Mouse (Mus musculus) neural tube, embryonic 13.5 days (tissue): ENCODE data around the gene Prrg1. TPM values are rescaled to one million over a fixed set of nuclear protein-coding genes. Genes with fewer than 3 reads are reported as not detected.

Source experiments
- ATAC-seq: fragments of 200-750 bp; cut with Nextera tagmentation; 2 replicates; pipeline ENCODE4 v1.8.0; 2017; ENCODE audit warnings: low read depth, mild to moderate bottlenecking, moderate TSS enrichment, moderate library complexity
- H3K27ac ChIP-seq: fragments of 300-500 bp; sonication (generic); replicated peaks from 2 replicates; pipeline ENCODE4 v1.5.1; 2015; ENCODE audit warnings: moderate library complexity, mild to moderate bottlenecking, inconsistent platforms
- H3K27me3 ChIP-seq: fragments of 300-500 bp; sonication (generic); 2 replicates; pipeline ENCODE4 v1.6.1; 2015; ENCODE audit warnings: mild to moderate bottlenecking, inconsistent platforms
- H3K36me3 ChIP-seq: fragments of 300-500 bp; sonication (generic); 2 replicates; pipeline ENCODE4 v1.6.1; 2015; ENCODE audit warnings: mild to moderate bottlenecking, inconsistent platforms
- H3K4me1 ChIP-seq: fragments of 300-500 bp; sonication (generic); replicated peaks from 2 replicates; pipeline ENCODE4 v1.6.1; 2015; ENCODE audit warnings: inconsistent platforms
- H3K4me2 ChIP-seq: fragments of 300-500 bp; sonication (generic); 2 replicates; pipeline ENCODE4 v1.6.1; 2015; ENCODE audit warnings: inconsistent platforms, mild to moderate bottlenecking, moderate library complexity
- H3K4me3 ChIP-seq: fragments of 300-500 bp; sonication (generic); 2 replicates; pipeline ENCODE4 v1.5.1; 2015; ENCODE audit warnings: mild to moderate bottlenecking, inconsistent platforms
- H3K9ac ChIP-seq: fragments of 300-500 bp; sonication (generic); 2 replicates; pipeline ENCODE4 v1.6.1; 2015; ENCODE audit warnings: moderate library complexity, mild to moderate bottlenecking, inconsistent platforms
- H3K9me3 ChIP-seq: fragments of 300-500 bp; sonication (generic); 2 replicates; pipeline ENCODE4 v1.6.1; 2016; ENCODE audit warnings: inconsistent platforms
- WGBS: fragments of 180-500 bp; shearing (Covaris S2); methylation state at CpG from one replicate; pipeline ENCODE4 v1.1.7; 2015; 5-methylcytosine and 5-hydroxymethylcytosine counted together
- polyA plus RNA-seq: library from polyadenylated mRNA; unstranded; fragments of >200 nt; fragmentation: Nextera tagmentation; extraction: Ambion mirVana; gene quantifications from 2 replicates; pipeline ENCODE4 v1.2.1, GENCODE M21; 2015

The Prrg1 gene
- 6.0 and 7.0 TPM in 2 replicates for polyA plus RNA-seq

GRCm38 (mm10) chrX:78583202-78584004, at the start of gene Prrg1:
Gene Prrg1 (minus strand): TSS chrX:78583896.
- WGBS: 17% methylated on average over 32 of the region's 36 CpGs

GRCm38 (mm10) chrX:78605814-78606213, 22.1 kb upstream of the Prrg1 start:
- H3K36me3 ChIP-seq: no peaks in the 10 kb centered on the region
- no peaks in the 10 kb centered on the region for H3K9me3 ChIP-seq
- no peak overlapping the region for H3K4me2 ChIP-seq
- no peak overlapping the region for H3K27ac ChIP-seq
- 76% methylated on average over 2 of the region's 2 CpGs for WGBS
- no peak for ATAC-seq
- H3K9ac ChIP-seq: no peak overlapping the region
- no peaks in the 10 kb centered on the region for H3K4me1 ChIP-seq
- H3K27me3 ChIP-seq: no peaks in the 10 kb centered on the region
- H3K4me3 ChIP-seq: no peak overlapping the region

More at GRCm38 (mm10) chrX:78583202-78584004, at the start of gene Prrg1:
- peak within 1 kb of the TSS; percentile 64 for H3K9ac ChIP-seq
- ATAC-seq: peak; percentile 99
- no peaks in the 10 kb centered on the region for H3K4me1 ChIP-seq
- H3K4me2 ChIP-seq: peak within 1 kb of the TSS; percentile 54
- no peaks in the 10 kb centered on the region for H3K9me3 ChIP-seq
- peak within 1 kb of the TSS; percentile 51 for H3K4me3 ChIP-seq
- H3K36me3 ChIP-seq: no peaks in the 10 kb centered on the region
- peak within 1 kb of the TSS; percentile 81 for H3K27ac ChIP-seq
- no peaks in the 10 kb centered on the region for H3K27me3 ChIP-seq

GRCm38 (mm10) chrX:78593138-78593537, 9.4 kb upstream of the Prrg1 start:
- no peaks in the 10 kb centered on the region for H3K27me3 ChIP-seq
- H3K4me3 ChIP-seq: no peak overlapping the region
- WGBS: 81% methylated on average over 2 of the region's 2 CpGs
- H3K27ac ChIP-seq: no peak overlapping the region
- no peak overlapping the region for H3K9ac ChIP-seq
- H3K4me1 ChIP-seq: no peaks in the 10 kb centered on the region
- H3K4me2 ChIP-seq: no peak overlapping the region
- ATAC-seq: no peak
- no peaks in the 10 kb centered on the region for H3K36me3 ChIP-seq
- H3K9me3 ChIP-seq: no peaks in the 10 kb centered on the region

- WGBS: 22% methylated on average over 12 of the region's 21 CpGs
- H3K4me2 ChIP-seq: peak overlapping the region; percentile 54
- no peaks in the 10 kb centered on the region for H3K27me3 ChIP-seq
- peak overlapping the region; percentile 64; the same call in 1 of the 2 replicates for H3K9ac ChIP-seq
- no peaks in the 10 kb centered on the region for H3K9me3 ChIP-seq
- peak overlapping the region; percentile 51 for H3K4me3 ChIP-seq
- ATAC-seq: peak; percentile 64
- H3K36me3 ChIP-seq: no peaks in the 10 kb centered on the region
- no peak overlapping the region for H3K27ac ChIP-seq
- no peaks in the 10 kb centered on the region for H3K4me1 ChIP-seq
Observed at GRCm38 (mm10) chrX:78582854-78583201, 868 bp downstream of the Prrg1 start.

GRCm38 (mm10) chrX:78563451-78563850, 20.2 kb downstream of the Prrg1 start:
- Histone ChIP-seq H3K4me2 (no peak overlapping the region), H3K4me3 (no peak overlapping the region), H3K27ac (no peak overlapping the region), H3K27me3 (no peaks in the 10 kb centered on the region), H3K36me3 (no peaks in the 10 kb centered on the region), H3K9me3 (no peaks in the 10 kb centered on the region), H3K9ac (no peak overlapping the region), H3K4me1 (no peaks in the 10 kb centered on the region)
- no peak for ATAC-seq
- 64% methylated on average over 2 of the region's 2 CpGs for WGBS

DNA sequence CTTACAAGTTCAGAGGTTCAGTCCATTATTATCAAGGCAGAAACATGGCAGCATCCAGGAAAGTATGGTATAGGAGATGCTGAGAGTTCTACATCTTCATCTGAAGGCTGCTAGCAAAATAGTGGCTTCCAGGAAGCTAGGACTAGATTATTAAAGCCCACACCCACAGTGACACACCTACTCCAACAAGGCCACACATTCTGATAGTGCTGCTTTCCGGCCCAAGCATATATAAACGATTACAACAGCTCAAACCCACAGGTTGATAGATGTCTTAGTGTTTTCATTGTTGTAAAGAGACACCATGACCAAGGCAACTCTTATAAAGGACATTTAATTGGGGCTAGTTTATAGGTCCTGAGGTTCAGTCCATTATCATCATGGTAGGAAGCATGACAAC, 30.3 kb downstream of the Prrg1 start:
- 88% methylated on average over 2 of the region's 2 CpGs for WGBS
- Histone ChIP-seq H3K27me3 (no peaks in the 10 kb centered on the region), H3K27ac (no peak overlapping the region), H3K4me2 (no peak overlapping the region), H3K36me3 (no peaks in the 10 kb centered on the region), H3K9me3 (no peaks in the 10 kb centered on the region), H3K4me3 (no peak overlapping the region), H3K4me1 (no peaks in the 10 kb centered on the region), H3K9ac (no peak overlapping the region)
- no peak for ATAC-seq

GRCm38 (mm10) chrX:78552704-78553103, 31.0 kb downstream of the Prrg1 start:
- WGBS: 65% methylated on average over 1 of the region's 1 CpGs
- H3K4me1 ChIP-seq: no peaks in the 10 kb centered on the region
- no peak overlapping the region for H3K4me2 ChIP-seq
- no peaks in the 10 kb centered on the region for H3K9me3 ChIP-seq
- no peaks in the 10 kb centered on the region for H3K27me3 ChIP-seq
- no peak overlapping the region for H3K9ac ChIP-seq
- no peak for ATAC-seq
- no peak overlapping the region for H3K4me3 ChIP-seq
- no peak overlapping the region for H3K27ac ChIP-seq
- H3K36me3 ChIP-seq: no peaks in the 10 kb centered on the region

- Histone ChIP-seq H3K9ac (no peak overlapping the region), H3K9me3 (no peaks in the 10 kb centered on the region), H3K27ac (no peak overlapping the region), H3K4me3 (no peak overlapping the region), H3K4me1 (no peaks in the 10 kb centered on the region), H3K36me3 (no peaks in the 10 kb centered on the region), H3K27me3 (no peaks in the 10 kb centered on the region), H3K4me2 (no peak overlapping the region)
- no peak for ATAC-seq
- 35% methylated on average over 1 of the region's 1 CpGs for WGBS
Observed at GRCm38 (mm10) chrX:78547696-78548095, 36.0 kb downstream of the Prrg1 start.

DNA sequence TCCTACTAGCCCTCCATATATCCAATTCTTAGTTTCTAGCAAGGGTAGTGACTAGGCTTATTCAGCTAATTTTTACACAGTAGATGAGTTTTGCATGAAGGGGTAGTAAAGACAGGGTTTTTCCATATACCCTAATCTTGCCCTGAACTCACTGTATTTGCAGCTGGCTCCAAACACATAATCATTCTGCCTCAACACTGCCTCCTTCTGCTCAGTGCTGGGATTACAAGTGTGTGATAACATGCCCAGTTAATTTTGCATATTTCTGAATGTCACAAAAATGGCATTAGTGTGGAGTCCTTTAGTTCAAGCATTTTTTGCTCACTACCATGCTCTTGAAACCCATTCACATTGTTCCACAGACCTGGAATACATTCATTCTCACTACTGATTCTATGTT, 44.0 kb downstream of the Prrg1 start:
- ATAC-seq: no peak

DNA sequence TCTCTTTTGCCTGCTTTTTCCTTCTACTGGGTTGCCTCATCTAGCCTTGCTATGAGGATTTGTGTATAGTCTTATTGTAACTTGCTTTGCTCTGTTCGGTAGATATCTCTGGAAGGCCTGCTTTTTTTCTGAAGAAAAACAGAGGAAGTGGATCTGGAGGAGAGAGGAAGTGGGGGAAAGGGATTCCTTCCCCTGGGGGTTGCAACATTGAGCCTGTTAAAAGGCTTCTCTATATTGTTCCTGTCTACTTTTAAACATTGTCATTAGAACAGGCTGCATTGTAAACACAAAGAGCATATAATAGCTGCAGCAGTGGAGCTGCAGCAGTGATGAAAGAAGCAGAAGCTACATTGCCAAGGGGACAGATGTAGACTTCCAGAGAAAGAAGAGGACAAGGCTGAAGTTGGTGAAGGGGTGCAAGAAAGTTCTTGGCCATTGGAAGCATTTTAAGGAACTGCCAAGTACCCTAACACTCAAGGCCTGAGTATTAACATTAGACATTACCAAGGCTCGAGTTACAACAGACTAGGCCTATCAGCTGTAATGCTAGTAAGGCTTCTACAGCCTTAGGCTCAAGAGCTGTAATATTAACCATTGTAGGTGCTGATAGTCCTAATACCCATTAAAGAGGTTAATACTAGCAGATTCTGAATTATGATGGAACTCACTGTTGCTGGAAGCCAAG, 44.9 kb downstream of the Prrg1 start:
- WGBS: 88% methylated on average over 2 of the region's 2 CpGs
- no peaks in the 10 kb centered on the region for H3K27me3 ChIP-seq
- no peak overlapping the region for H3K4me3 ChIP-seq
- H3K4me1 ChIP-seq: no peaks in the 10 kb centered on the region
- no peaks in the 10 kb centered on the region for H3K9me3 ChIP-seq
- no peak overlapping the region for H3K27ac ChIP-seq
- ATAC-seq: no peak
- no peak overlapping the region for H3K4me2 ChIP-seq
- no peak overlapping the region for H3K9ac ChIP-seq
- H3K36me3 ChIP-seq: no peaks in the 10 kb centered on the region

More for the DNA sequence above, 44.0 kb downstream of the Prrg1 start:
- Histone ChIP-seq H3K4me2 (no peak overlapping the region), H3K4me1 (no peaks in the 10 kb centered on the region), H3K4me3 (no peak overlapping the region), H3K27ac (no peak overlapping the region), H3K9ac (no peak overlapping the region), H3K9me3 (no peaks in the 10 kb centered on the region), H3K27me3 (no peaks in the 10 kb centered on the region), H3K36me3 (no peaks in the 10 kb centered on the region)

DNA sequence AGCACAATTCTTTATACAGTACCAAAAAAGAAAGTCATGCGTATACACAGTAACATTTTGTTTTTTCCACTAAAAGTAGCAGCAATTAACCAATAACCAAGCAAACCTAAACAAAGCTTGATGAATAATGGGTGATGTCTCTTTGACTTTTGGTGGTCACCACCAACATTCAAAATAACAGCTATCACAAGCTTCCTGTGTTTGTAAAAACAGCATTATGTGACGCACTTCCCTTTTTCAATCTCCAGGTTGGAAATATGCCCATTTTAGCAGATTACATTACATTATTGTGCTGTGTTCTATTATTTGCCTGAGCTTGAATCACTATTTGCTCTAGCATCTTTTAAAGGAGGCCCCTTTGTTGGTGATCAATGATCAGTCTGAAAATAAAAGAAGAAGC, 65.4 kb downstream of the Prrg1 start:
- no peak for ATAC-seq
- no peaks in the 10 kb centered on the region for H3K4me1 ChIP-seq
- WGBS: 95% methylated on average over 2 of the region's 2 CpGs
- H3K27me3 ChIP-seq: no peaks in the 10 kb centered on the region
- no peak overlapping the region for H3K27ac ChIP-seq
- no peak overlapping the region for H3K4me2 ChIP-seq
- H3K9me3 ChIP-seq: no peaks in the 10 kb centered on the region
- H3K9ac ChIP-seq: no peak overlapping the region
- no peaks in the 10 kb centered on the region for H3K36me3 ChIP-seq
- H3K4me3 ChIP-seq: no peak overlapping the region

DNA sequence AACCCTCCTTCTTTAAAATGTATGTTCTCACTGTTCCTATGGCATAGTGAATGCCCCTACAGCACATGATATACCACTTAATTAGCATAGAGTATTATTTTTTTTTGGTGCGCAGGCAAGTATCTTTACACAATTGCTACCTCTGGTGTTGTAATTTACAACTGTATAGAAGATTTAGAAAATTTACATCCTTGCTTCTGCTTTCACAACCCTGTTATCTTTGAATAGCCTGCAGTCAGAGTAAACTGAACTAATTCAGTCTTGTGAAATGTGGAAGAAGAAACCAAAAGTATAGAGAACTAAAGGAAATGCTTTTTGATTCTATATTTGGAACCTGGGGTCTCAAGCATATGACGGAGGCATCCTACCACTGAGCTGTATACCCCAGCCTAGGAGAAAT, 100.7 kb downstream of the Prrg1 start:
- Histone ChIP-seq H3K4me1 (no peaks in the 10 kb centered on the region), H3K36me3 (no peaks in the 10 kb centered on the region), H3K9ac (no peak overlapping the region), H3K9me3 (no peaks in the 10 kb centered on the region), H3K27ac (no peak overlapping the region), H3K27me3 (no peaks in the 10 kb centered on the region), H3K4me2 (no peak overlapping the region), H3K4me3 (no peak overlapping the region)
- 82% methylated on average over 2 of the region's 2 CpGs for WGBS
- no peak for ATAC-seq
